Mouse (Mus musculus): ENCODE measurements around the gene Gsg1l2. TPM values are rescaled to one million over a fixed set of nuclear protein-coding genes. Genes with fewer than 3 reads are reported as not detected.

Gene Gsg1l2
- polyA plus RNA-seq, 1 experiment: not detected

DNA sequence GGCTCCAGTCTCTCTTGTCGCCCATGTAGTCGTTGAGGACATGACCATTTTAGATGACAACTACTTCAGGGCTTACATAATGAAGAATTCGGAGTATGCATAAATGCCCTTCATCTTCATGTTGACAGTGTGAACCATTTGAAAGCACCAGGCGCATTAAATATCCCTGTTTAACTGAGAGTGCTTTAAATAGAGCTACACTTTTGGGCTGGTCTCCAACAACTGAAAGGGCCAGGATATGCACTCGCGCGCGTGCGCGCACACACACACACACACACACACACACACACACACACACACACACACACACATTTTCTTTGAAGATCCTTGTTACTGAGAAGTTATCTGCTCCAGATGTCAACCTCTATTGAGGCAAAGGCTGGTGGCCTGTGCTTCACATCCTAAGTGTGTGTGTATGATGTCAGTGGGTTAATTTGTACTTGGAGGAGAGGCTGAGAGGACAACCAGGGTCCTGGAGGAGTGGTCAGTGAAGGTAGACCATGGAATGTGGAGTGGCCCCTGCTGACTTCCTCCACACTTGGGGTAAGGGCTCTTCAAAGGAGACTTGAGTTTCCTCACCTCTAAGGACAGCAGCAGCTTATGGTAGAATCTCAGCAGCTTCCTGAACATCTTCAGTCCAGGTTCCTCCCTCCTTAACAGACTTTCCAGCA is 61.1 kb downstream of the Gsg1l2 start:
- TF ChIP-seq REST (IDR thresholded peaks at IDR 0.05; ENCODE audit: insufficient read depth, insufficient read length) (no peak), E2F4 (IDR thresholded peaks at IDR 0.05; ENCODE audit: insufficient read depth) (no peak), MYOG (IDR thresholded peaks at IDR 0.05; ENCODE audit: control insufficient read depth in 1 of 3, insufficient read depth in 1 of 3, insufficient read length in 2 of 3, low read depth in 2 of 3) (no peak), CEBPB (IDR thresholded peaks at IDR 0.05; ENCODE audit: insufficient read depth, poor library complexity, severe bottlenecking) (no peak), USF1 (IDR thresholded peaks at IDR 0.05; ENCODE audit: low read depth) (no peak), POLR2A (IDR thresholded peaks at IDR 0.05; ENCODE audit: insufficient read length, low read depth) (no peak), TCF12 (IDR thresholded peaks at IDR 0.05; ENCODE audit: insufficient read depth, poor library complexity, severe bottlenecking) (no peak)
- Histone ChIP-seq H3K36me3 (ENCODE audit: control insufficient read depth, insufficient read depth) (no peaks in the 10 kb centered on the region), H3ac (ENCODE audit: control insufficient read depth, insufficient read length) (no peak overlapping the region), H3K4me2 (ENCODE audit: low read depth) (no peak overlapping the region), H3K4me3 (no peak overlapping the region), H3K79me2 (ENCODE audit: control insufficient read depth, insufficient read depth) (no peaks in the 10 kb centered on the region), H3K27me3 (ENCODE audit: control insufficient read depth, insufficient read depth, insufficient read length) (no peaks in the 10 kb centered on the region)

Other genes starting within 250 kb of the Gsg1l2 start
- gene Rcvrn, start 79.3 kb upstream of the Gsg1l2 start, polyA plus RNA-seq (2012; fragmentation: generic; extraction: Trizol): not detected
- gene Glp2r, start 3.5 kb upstream of the Gsg1l2 start, polyA plus RNA-seq (2012; fragmentation: generic; extraction: Trizol): not detected
- gene Dhrs7c, start 23.6 kb downstream of the Gsg1l2 start, polyA plus RNA-seq (2012; fragmentation: generic; extraction: Trizol): 112 TPM
- 3.5 TPM for gene Usp43, start 147.5 kb downstream of the Gsg1l2 start, polyA plus RNA-seq (2012; fragmentation: generic; extraction: Trizol)
- 35.5 TPM for gene Cfap52, start 191.0 kb downstream of the Gsg1l2 start, polyA plus RNA-seq (2012; fragmentation: generic; extraction: Trizol)
- gene Stx8, start 191.6 kb downstream of the Gsg1l2 start, polyA plus RNA-seq (2012; fragmentation: generic; extraction: Trizol): 32.5 TPM

Data from myocyte (in vitro differentiated cells).